Mouse (Mus musculus): ENCODE results near the gene Colgalt2. TPM values are rescaled to one million over a fixed set of nuclear protein-coding genes. Genes with fewer than 3 reads are reported as not detected.
"Not testable (repeated sequence)": the region's sequence is repeated elsewhere in the genome, so short reads cannot be mapped to it uniquely, and the experiment has no call there.

Colgalt2 gene
- 2.4 and 4.3 TPM in 2 replicates for polyA plus RNA-seq (2016; fragmentation: Nextera tagmentation; extraction: Ambion mirVana)

DNA sequence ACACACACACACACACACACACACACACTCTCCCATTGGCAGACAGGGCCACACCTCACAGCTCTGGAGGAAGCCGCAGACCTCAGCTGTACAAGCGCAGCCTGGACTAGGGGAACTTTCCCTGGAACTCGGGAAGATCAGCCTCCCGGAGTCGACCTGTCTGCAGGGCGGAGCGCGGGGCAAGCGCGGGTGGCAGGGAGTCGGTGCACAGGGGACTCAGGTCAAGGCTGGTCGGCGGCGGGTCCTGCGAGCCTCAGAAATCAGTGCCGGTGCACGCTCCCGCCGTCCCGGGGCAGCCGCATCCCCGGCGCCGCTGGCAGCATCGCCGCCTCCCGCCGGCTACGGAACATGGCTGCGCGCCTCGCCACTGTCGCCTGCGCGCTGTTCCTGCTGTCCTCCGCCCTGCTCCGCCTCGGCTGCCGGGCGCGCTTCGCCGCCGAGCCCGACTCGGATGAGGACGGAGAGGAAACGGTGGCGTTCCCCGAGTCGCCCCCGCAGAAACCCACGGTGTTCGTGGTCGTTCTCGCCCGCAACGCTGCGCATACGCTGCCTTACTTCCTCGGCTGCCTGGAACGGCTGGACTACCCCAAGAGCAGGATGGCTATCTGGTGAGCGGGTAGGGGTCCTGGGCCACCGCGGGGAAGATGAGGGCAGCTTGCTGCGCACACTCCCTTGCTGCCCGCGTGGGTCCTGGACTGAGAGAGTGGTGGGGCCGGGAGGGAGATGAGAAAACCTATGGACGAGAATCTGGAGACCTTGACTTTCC, at the start of gene Colgalt2:
Gene Colgalt2 (plus strand): TSS at position 41 of the 766 bp plus-strand sequence.
- peak; percentile 86 for DNase-seq (ENCODE audit: low spot score)
- Histone ChIP-seq H3K9me3 (no peaks in the 10 kb centered on the region), H3K27ac (peak within 1 kb of the TSS; percentile 89), H3K27me3 (ENCODE audit: insufficient read depth, poor library complexity, severe bottlenecking) (peaks cover 3% of the 10 kb centered on the region; the same call in 1 of the 2 replicates), H3K4me1 (peaks cover 15% of the 10 kb centered on the region; the same call in 1 of the 2 replicates), H3K4me3 (peak within 1 kb of the TSS; percentile 77), H3K36me3 (no peaks in the 10 kb centered on the region)
- under 1% methylated on average over 70 of the region's 70 CpGs for WGBS

DNA sequence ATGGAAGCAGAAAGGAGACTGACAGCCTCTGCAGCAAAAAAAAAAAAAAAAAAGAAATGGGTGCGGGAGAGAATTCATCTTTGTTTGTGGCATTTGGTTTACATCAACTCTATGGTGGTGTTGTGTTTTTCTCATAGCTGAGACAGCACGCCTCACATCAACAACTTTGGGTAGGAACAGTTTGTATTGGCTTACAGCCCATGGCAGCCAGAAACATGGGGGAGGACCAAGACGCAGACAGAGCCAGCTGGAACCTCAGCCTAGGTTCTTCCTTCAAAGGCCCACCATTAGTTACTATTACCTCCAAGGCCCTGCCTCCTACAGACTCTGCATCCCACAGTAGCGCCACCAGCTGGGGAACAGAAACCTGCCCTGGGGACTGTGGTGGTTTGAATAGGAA, 42.9 kb upstream of the Colgalt2 start:
- H3K4me3 ChIP-seq: no peak overlapping the region
- no peaks in the 10 kb centered on the region for H3K36me3 ChIP-seq
- H3K9me3 ChIP-seq: no peaks in the 10 kb centered on the region
- H3K27me3 ChIP-seq (ENCODE audit: insufficient read depth, poor library complexity, severe bottlenecking): no peaks in the 10 kb centered on the region
- DNase-seq (ENCODE audit: low spot score): no peak
- no peak overlapping the region for H3K27ac ChIP-seq
- H3K4me1 ChIP-seq: no peaks in the 10 kb centered on the region
- WGBS: 65% methylated on average over 4 of the region's 4 CpGs

DNA sequence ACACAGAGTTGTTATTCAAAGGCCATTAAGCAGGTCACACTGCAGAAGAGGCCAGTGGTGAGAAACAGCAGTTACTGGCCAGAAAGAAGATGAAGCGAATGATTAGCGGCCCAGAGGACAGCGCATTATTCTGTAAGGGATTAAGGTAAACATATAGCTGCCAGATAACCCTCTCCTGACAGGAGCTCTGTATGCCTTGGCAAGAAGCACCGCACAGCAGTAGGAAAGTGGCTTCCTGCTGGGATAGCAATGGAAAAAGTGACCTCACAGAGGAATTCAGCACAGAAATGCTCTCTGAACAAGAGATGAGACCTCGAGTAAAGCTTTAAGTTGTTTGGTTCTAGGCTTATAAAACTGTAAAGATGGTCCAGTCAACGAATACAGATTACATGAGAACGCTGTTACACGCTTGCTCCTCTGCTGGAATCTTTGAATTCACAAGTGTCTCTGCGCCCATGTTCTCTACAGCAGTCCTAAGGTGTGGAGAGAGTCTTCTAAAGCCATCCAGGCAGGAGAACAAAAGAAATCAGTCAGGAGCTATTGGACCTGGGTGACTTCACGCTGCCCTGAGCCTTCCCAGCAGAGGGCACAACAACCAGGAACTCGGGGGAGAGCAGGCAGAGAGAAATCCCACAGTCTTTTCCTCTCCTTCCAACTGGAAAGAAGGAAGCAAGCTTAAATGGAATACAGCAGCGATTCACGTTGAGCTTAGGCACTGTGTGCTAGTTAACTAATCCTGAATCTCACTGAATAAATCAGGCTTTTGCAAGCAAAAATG, 31.1 kb upstream of the Colgalt2 start:
- H3K27ac ChIP-seq: peak overlapping the region; percentile 77
- H3K4me3 ChIP-seq: peak overlapping the region; percentile 8; the same call in 1 of the 2 replicates
- 45% methylated on average over 13 of the region's 13 CpGs for WGBS
- peaks cover 12% of the 10 kb centered on the region for H3K36me3 ChIP-seq
- DNase-seq (ENCODE audit: low spot score): peak; percentile 77
- H3K27me3 ChIP-seq (ENCODE audit: insufficient read depth, poor library complexity, severe bottlenecking): no peaks in the 10 kb centered on the region
- peaks cover 20% of the 10 kb centered on the region for H3K4me1 ChIP-seq
- H3K9me3 ChIP-seq: no peaks in the 10 kb centered on the region

DNA sequence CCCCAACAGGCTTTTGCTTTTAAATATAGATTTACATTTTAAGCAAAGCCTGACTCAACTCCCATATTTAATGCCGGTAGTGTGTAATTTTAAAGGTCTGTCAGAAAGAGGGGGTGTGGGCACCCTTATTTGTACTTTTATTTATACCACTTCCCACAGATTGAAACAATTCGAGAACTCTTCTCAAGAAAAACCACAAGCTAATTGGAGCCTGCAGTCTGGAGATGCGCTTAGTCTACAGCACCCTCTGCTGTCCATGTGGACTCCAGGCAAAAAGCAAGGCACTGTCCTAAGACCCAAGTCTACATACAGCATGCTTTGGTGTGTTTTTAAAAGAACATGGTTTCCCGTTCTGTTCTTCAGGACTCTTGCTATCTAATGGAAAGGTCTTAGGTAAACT, 30.5 kb upstream of the Colgalt2 start:
- peak overlapping the region; percentile 8; the same call in 1 of the 2 replicates for H3K4me3 ChIP-seq
- 31% methylated on average over 4 of the region's 4 CpGs for WGBS
- H3K4me1 ChIP-seq: peaks cover 20% of the 10 kb centered on the region
- H3K36me3 ChIP-seq: peaks cover 12% of the 10 kb centered on the region
- H3K27ac ChIP-seq: peak overlapping the region; percentile 77
- no peaks in the 10 kb centered on the region for H3K27me3 ChIP-seq (ENCODE audit: insufficient read depth, poor library complexity, severe bottlenecking)
- no peaks in the 10 kb centered on the region for H3K9me3 ChIP-seq
- DNase-seq (ENCODE audit: low spot score): peak; percentile 76

DNA sequence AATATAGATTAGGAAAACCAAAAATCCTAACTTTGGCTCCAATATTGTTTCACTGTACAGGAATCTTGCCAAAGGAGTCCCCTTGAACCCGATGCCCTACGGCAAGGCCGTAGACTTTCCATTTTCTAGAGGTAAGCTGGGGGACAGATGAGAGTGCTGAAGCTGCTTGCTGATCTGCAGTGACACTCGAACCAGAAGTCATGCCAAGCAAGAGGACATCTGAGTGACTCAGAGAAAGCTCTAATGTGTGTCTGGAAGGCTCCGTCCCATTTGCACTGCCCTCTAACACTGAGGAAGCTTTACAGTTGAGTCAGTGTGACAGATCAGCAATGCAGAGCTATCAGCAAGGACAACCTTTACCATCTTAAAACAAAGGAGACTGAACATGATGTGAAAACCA, 21.3 kb upstream of the Colgalt2 start:
- no peaks in the 10 kb centered on the region for H3K9me3 ChIP-seq
- H3K4me3 ChIP-seq: no peak overlapping the region
- peaks cover 38% of the 10 kb centered on the region for H3K36me3 ChIP-seq
- DNase-seq (ENCODE audit: low spot score): no peak
- H3K27me3 ChIP-seq (ENCODE audit: insufficient read depth, poor library complexity, severe bottlenecking): no peaks in the 10 kb centered on the region
- no peaks in the 10 kb centered on the region for H3K4me1 ChIP-seq
- WGBS: 89% methylated on average over 5 of the region's 5 CpGs
- H3K27ac ChIP-seq: no peak overlapping the region

DNA sequence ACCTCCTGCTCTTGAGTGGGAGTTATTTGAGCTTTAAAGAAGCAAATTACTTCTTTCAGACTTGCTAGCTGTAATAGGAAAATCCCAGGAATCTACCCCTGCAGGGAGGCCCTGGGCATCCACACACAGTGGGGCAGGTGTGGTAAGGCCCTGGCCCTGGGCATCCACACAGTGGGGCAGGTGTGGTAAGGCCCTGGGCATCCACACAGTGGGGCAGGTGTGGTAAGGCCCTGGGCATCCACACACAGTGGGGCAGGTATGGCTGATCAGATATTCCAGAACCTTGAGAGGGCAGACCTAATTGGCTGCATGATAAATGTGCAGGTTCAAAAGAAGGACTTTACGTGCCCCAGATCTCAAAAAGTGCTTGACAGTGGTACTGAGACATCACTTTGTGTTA, 15.0 kb upstream of the Colgalt2 start:
- no peaks in the 10 kb centered on the region for H3K9me3 ChIP-seq
- H3K36me3 ChIP-seq: peaks cover 22% of the 10 kb centered on the region
- no peak overlapping the region for H3K4me3 ChIP-seq
- DNase-seq (ENCODE audit: low spot score): no peak
- H3K4me1 ChIP-seq: 0 out of 2 replicates have a peak, but pooled peaks cover 3% of the 10 kb centered on the region
- H3K27ac ChIP-seq: no peak overlapping the region
- H3K27me3 ChIP-seq (ENCODE audit: insufficient read depth, poor library complexity, severe bottlenecking): no peaks in the 10 kb centered on the region
- WGBS: 95% methylated on average over 1 of the region's 1 CpGs

DNA sequence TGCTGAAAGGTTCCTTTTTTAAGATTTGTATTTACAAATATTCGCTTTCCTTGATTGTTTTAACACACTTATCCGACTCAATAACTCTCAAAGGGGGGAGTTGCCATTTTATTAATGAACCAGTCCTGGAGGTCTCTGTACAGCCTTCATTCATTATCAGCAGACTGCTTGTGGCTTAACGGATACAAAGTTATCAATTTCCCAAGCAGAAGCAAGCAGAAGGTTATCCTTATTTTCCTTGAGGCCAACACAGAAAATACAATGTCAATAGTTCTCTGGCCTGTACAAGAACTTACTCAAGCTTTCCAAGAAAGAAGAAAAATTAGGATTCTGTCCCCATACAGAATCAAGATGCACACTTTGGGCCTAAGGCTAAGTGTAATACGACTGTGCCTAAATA, 13.9 kb upstream of the Colgalt2 start:
- Histone ChIP-seq H3K36me3 (peaks cover 13% of the 10 kb centered on the region), H3K4me3 (peak overlapping the region; percentile 84), H3K27ac (peak overlapping the region; percentile 88)
- H3K9me3 ChIP-seq; H3K27me3 ChIP-seq (ENCODE audit: insufficient read depth, poor library complexity, severe bottlenecking); DNase-seq (ENCODE audit: low spot score); H3K4me1 ChIP-seq: not testable (repeated sequence)
- WGBS: 20% methylated on average over 2 of the region's 4 CpGs

DNA sequence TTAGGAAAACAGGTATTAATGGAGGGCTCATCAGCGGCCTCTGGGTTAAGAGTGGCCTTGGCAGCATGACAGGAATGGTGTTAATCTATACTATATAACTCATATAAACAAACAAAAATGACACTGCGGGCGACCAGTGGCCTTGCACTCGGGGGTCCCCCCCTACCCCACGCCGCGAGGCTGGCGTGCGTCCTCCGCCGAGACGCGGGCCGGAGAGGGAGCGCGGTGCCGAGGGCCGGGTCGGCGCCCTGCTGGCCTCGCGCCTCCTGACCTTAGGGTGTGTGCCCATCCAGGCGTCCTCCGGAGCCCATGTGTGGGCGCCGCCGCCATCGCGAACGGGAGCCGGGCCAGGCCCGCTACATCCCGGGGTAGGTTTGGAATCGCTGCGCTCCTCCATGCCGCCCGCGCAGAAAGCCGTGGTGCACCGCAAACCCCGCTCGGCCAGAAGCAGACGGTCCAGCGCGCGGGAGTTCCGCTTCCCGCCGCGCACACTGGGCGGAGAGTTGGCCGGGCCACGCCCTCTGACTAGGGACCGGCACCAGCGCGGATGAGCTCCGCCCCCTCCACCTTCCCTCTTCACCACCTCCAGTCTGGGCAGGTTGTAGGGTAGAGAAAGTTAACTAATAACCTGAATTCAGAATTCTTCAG, 13.3 kb upstream of the Colgalt2 start, which contains the start of gene Tsen15:
Gene Tsen15 (minus strand): TSS at position 501 of the 648 bp plus-strand sequence.
- H3K36me3 ChIP-seq: peaks cover 9% of the 10 kb centered on the region
- no peaks in the 10 kb centered on the region for H3K27me3 ChIP-seq (ENCODE audit: insufficient read depth, poor library complexity, severe bottlenecking)
- DNase-seq (ENCODE audit: low spot score): peak; percentile 93
- H3K4me3 ChIP-seq: peak within 1 kb of the TSS; percentile 84
- no peaks in the 10 kb centered on the region for H3K9me3 ChIP-seq
- peak within 1 kb of the TSS; percentile 88 for H3K27ac ChIP-seq
- under 1% methylated on average over 57 of the region's 57 CpGs for WGBS
- 0 out of 2 replicates have a peak, but pooled peaks cover 3% of the 10 kb centered on the region for H3K4me1 ChIP-seq

DNA sequence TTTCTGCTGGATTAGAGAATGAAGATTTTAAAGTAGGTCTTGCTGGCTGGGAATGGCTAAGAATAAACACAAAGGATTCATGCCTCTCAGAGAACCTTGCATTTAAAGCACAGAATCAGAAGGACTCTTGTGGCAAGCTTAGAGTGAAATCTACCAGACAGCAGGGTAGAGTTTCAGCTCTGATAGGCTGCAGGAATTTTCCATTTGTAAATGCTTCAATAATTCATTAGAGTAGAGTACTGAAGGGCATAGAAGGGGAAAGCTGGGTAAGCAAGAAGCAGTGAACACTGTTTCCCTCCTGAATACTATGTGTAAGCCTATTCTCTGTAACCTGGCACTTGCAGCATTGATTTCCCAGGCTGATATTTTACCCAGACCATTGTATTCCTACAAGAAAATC, 10.4 kb upstream of the Colgalt2 start:
- Histone ChIP-seq H3K36me3 (no peaks in the 10 kb centered on the region), H3K4me3 (no peak overlapping the region), H3K9me3 (no peaks in the 10 kb centered on the region), H3K4me1 (0 out of 2 replicates have a peak, but pooled peaks cover 3% of the 10 kb centered on the region), H3K27ac (no peak overlapping the region), H3K27me3 (ENCODE audit: insufficient read depth, poor library complexity, severe bottlenecking) (no peaks in the 10 kb centered on the region)
- no peak for DNase-seq (ENCODE audit: low spot score)

DNA sequence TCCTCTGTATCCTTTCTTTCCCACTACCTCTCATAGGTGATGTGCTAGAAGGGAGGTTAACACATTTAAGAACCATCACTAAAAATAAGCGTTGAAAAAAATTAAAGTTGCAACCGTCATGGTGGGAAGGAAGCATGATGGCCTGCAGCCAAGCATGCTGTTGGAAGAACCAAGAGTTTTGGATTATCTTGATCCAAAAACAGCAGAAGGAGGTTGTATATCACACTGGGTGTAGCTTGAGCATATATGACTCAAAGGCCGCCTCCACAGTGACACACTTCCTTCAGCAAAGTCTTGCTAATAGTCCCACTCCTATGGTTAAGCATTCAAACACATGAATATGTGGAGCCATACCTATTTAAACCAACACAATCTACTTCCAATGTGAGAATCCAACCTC, 5.5 kb upstream of the Colgalt2 start:
- H3K27me3 ChIP-seq (ENCODE audit: insufficient read depth, poor library complexity, severe bottlenecking): no peaks in the 10 kb centered on the region
- no peaks in the 10 kb centered on the region for H3K36me3 ChIP-seq
- no peaks in the 10 kb centered on the region for H3K9me3 ChIP-seq
- DNase-seq (ENCODE audit: low spot score): no peak
- H3K4me1 ChIP-seq: no peaks in the 10 kb centered on the region
- no peak overlapping the region for H3K27ac ChIP-seq
- no peak overlapping the region for H3K4me3 ChIP-seq
- 92% methylated on average over 3 of the region's 3 CpGs for WGBS

DNA sequence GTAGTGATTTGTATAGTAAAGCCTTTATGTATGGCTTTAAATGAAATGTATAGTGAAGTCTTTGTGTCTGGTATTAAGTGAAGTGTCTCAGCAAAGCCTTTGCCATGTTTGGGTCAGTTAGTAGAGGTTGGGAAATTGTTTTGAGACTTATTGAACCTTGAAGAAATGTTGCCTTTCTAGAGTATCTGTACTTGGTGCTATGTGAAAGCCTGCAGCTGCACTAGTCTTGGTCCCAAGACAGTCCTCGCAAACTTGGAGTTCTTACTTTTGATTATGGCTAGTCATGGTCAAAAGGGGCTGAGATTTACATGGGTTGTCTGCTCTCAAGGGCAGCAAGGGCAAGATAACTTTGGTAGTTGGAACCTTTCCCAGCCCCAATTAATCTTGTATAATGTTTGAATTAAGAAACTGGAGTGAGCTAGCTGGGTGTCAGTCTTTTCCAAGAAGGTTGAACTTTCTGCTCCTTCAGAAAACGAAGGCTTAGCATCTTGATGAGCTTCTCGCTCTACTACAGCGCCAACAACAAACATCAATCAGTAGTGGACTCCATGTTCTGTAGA, 4.6 kb upstream of the Colgalt2 start:
- 0 out of 2 replicates have a peak, but pooled peaks cover 3% of the 10 kb centered on the region for H3K4me1 ChIP-seq
- no peak overlapping the region for H3K4me3 ChIP-seq
- no peaks in the 10 kb centered on the region for H3K27me3 ChIP-seq (ENCODE audit: insufficient read depth, poor library complexity, severe bottlenecking)
- no peaks in the 10 kb centered on the region for H3K9me3 ChIP-seq
- no peak for DNase-seq (ENCODE audit: low spot score)
- WGBS: 81% methylated on average over 4 of the region's 4 CpGs
- H3K27ac ChIP-seq: no peak overlapping the region
- no peaks in the 10 kb centered on the region for H3K36me3 ChIP-seq

DNA sequence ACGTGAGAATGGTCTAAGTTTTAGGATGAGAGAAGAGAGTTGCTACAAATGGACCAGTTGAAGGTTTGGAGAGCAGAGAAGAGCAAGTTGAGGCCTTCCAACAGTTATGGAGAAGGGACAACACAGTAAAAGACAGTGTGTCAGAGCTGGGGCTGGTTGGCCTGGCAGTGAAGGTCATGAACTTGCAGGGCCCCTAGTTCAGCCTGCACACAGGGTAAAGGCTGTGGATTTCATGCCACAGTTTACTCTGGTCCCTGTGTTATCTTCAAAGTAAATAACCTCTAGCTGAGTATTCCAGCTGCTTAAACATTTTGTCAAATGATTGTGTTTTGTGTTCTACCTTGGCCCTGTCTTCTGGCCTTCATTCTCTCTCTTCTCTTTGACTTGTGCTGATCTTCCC, 922 bp upstream of the Colgalt2 start:
- Histone ChIP-seq H3K4me1 (peaks cover 15% of the 10 kb centered on the region; the same call in 1 of the 2 replicates), H3K9me3 (no peaks in the 10 kb centered on the region), H3K36me3 (no peaks in the 10 kb centered on the region), H3K4me3 (no peak overlapping the region), H3K27ac (no peak overlapping the region), H3K27me3 (ENCODE audit: insufficient read depth, poor library complexity, severe bottlenecking) (peaks cover 3% of the 10 kb centered on the region; the same call in 1 of the 2 replicates)
- 57% methylated on average over 1 of the region's 1 CpGs for WGBS
- DNase-seq (ENCODE audit: low spot score): no peak

Data from heart, embryonic 10.5 days (tissue).